Mouse (Mus musculus) megakaryocyte, adult 5-6 weeks (primary cell): Measurements from ENCODE around the gene Ipo11. TPM values are rescaled to one million over a fixed set of nuclear protein-coding genes. Genes with fewer than 3 reads are reported as not detected.

Experiments used
- total RNA-seq, 2 experiments: library from RNA; stranded (forward) in 1 of 2; stranded (reverse) in 1 of 2; fragments of 153-499, 151-499 nt in 1 of 2; fragments of 221-1000, 200-1000 nt in 1 of 2; gene quantifications; 2 replicates each; pipeline versions ENCODE4 v1.2.3 to v1.2.4; 2015 to 2017

Ipo11 gene
- total RNA-seq, 2 experiments from 2014 or later = 19.0 to 24.3 TPM

Other genes starting within 250 kb of the Ipo11 start
- gene Dimt1, start 10.2 kb upstream of the Ipo11 start, total RNA-seq (2015) = 12.7 and 18.6 TPM in 2 replicates
- 5.7 and 14.6 TPM in 2 replicates for gene Dimt1, start 10.2 kb upstream of the Ipo11 start, total RNA-seq (2017)
- 49.5 and 80.4 TPM in 2 replicates for gene Kif2a, start 85.2 kb upstream of the Ipo11 start, total RNA-seq (2015)
- 20.9 and 28.7 TPM in 2 replicates for gene Kif2a, start 85.2 kb upstream of the Ipo11 start, total RNA-seq (2017)